Mouse (Mus musculus): ENCODE measurements around the gene Eefsec.

The Eefsec gene

DNA sequence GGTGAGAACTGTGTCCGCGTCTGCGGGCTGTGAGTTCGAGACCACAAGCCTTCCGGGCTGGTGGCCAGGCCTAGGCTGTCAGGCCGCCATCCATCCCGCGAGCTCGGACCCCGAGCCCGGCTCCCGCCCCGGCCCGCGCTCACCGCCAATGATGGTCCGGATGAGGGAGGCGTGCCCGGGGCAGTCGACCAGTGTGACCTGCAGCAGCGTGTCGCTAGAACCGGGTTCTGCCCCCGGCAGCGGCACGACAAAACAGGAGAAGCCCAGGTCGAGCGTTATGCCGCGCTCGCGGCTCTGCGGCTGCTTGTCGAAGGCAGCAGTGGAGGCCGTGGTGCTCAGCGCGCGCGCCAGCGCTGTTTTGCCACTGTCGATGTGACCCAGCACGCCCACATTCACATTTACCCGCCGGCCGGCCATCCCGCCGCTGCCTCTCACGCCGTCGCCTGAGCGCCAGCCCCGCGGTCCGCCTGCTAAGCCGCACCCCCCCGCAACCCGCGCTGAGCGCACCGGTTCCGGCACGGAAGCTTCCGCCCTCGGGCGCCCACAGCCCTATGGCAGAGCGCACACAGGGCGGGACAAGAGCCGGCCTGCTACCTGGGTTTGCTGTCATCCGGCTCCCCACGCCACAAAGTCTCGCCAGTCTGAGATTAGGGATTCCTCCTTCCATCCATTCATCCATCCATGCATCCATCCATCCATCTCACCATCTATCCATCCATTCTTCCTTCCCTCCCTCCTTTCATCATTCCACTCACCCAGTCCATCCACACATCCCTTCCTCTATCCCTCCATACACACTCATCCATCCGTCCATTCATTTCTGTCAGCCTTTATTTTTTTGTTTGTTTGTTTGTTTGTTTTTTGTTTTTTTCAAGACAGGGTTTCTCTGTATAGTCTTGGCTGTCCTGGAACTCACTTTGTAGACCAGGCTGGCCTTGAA lies at the start of gene Eefsec:
Eefsec (minus strand) TSS at position 477 of the 940 bp plus-strand sequence.
- peak; percentile 88 for DNase-seq (ENCODE audit: low read depth, low spot score)

DNA sequence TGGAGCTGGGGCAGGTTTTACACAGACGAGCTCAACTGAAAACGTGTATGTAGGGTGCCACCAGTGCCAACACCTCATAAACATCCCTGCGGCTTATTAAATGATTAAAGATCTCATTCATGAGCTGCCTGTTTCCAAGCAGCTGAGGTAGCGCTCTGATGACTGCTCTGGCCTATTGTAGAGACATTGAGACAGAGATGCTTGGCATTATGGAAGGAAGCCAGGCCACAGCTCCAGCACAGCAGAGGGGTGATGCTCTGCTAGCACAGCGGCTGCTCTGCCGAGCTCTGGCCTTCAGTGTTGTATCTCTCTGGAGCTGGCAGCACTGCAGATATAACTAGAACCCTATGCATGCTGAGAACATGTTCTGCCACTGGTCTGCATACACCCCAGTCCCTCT lies 47.4 kb upstream of the Eefsec start:
- DNase-seq (ENCODE audit: low read depth, low spot score): no peak

DNA sequence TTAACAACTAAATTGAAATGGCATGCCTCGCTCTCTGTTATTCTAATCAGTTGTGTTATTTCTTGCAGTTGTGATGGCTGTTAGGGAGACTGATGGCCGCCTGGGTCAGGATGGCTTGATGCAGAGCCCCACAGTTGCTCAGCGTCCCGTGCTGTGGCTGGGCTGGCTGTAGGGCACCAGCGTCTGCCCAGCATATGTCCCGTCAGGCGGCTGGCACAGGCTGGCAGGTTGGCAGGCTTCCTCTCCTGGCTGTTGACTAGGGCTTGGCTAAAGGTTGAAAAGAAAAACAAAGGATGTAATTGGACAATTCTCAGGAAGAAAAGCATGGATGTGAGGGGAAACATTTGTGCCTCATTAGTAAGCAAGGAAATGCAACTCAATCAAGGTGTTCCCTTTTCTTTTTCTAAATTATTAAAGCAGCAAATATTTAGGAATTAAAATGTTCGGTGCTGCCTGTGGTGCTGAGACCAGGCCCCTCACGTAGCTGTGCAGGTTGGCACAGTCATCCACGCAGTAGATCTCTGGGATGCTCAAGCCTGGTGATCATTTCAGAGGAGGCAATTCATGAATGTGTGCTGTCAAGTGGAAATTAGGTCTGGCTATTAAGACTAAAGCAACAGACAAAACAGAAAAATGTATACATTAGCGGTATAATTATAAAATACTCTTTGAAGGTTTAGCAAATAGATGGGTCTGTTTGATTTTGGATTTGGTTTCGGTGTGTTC lies 44.5 kb upstream of the Eefsec start:
- DNase-seq (ENCODE audit: low read depth, low spot score): no peak

DNA sequence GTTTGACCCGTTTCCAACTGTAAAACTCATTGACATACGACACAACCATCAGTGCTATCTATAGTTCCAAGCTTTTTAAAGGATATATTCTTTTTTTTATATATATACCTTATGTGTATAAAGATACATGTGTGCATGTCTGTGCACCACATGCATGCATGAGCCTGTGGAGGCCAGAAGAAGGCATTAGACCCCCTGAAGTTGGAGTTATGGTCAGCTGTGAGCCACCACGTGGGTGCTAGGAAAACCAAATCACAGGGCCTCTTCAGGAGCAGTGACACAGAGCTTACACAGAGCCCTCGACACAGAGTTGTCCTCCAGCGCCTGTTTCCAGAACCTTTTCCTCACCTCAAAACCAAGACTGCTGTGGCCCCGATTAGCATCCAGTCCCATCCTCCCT lies 43.5 kb upstream of the Eefsec start:
- no peak for DNase-seq (ENCODE audit: low read depth, low spot score)

DNA sequence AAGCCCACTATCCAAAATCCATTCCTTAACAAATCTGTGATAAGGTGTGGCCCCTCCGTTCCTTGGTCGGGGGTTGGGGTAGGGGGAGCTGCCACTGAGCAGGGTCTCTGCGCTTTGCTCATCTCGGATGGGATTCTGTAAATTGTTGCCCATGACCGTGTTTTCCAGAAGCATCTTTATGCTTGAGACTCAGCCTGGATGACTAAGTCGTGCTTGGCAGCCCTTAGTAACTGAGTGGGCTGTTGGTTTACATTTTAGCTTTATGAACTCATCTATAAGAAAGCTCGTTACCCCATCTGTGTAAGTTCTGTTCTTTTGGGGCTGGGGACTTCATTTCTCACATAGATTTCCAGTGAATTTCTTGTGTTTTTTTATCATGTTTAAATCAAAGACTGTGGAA lies 42.7 kb upstream of the Eefsec start:
- no peak for DNase-seq (ENCODE audit: low read depth, low spot score)

DNA sequence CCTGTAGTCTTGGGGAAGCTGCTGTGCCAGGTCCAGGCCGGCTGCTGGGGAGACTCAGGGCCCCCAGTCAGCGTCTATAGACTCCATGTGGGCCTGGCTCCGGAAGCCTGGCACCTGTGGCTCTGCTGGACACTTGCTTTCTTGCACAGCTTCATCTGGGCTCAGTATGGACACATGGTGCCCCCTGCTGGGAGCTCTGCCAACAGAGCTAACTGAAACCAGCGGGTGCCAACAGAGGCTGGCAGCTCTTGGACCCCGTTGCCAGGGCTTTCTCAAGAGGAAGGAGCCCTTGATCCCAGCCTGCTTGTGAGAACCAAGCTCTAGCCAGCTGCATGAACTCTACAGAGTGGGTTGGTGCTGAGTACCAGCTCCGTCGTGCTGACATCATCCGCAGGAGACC lies 40.6 kb upstream of the Eefsec start:
- DNase-seq (ENCODE audit: low read depth, low spot score): peak; percentile 47

DNA sequence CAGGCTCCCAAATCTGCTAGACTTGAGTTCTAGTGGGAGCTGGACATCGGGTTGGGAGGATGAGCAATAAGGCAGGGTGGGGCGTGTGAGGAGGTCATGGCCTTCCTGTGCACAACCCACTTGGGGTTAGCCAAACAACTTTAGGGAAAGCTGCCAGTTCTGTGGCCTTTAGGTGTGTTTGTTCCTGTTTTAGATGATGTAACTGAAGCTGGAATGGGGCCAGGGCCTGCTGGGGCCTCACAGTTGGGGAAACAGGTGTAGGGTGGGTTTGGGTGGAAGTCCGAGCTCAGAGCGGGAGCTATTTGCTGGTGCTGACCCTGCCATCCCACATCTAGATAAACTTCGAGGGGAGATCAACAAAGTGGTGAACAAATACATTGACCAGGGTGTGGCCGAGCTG lies 39.0 kb upstream of the Eefsec start:
- no peak for DNase-seq (ENCODE audit: low read depth, low spot score)

DNA sequence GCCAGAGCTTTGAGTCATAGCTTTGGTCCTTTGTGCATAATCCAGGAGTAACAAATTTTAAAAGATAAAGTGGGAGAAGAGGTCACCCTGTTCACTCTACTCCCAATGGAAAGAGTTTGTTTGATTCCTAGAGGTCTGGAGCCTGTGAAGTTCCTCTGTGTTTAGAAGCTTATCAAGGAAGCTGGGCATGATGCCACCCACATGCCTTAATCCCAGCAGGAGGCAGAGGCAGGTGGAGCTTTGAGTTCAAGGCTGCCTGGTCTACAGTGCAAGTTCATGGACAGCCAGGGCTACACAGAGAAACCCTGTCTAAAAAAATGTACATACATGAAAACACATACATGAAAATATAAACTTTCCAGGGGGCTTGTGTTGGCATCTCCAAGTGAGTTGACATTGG lies 37.6 kb upstream of the Eefsec start:
- no peak for DNase-seq (ENCODE audit: low read depth, low spot score)

DNA sequence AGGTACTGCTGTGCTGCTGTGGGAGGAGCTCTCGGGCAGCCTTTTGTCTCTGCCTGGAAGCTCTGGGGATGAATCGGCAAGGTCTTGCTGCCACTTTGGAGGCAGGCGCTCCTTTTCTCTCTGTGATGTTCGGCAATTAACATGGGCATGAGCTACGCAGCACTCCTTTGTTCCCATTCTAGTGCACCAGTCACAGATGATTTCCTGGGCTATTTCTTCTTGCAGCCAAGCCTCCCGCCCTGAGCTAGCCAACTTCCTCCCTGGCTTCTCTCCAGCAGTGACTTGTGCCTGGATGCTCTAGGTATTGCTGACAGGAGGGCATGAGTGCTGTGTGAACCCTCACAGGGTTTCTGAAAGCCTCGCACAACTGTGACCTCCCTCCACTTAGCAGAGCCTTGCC lies 36.8 kb upstream of the Eefsec start:
- no peak for DNase-seq (ENCODE audit: low read depth, low spot score)

DNA sequence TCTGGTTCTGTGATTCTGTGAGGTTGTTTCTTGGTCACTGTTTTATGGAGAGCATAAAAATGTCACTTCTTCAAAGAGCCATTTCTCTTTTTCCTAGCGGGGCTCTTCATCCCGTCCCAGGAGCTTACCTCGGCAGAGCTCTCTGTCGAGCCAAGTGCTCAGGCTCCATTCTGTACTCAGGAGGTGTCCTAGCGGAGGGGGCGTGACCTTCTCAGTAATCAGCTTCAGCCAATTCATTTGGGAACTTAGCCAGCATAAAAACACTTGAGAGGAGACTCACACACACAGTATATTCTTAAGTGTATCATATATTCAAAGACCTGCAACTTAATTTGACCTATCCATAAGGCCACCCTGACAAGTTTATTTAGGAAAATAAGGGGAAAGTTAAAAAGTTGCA lies 34.1 kb upstream of the Eefsec start:
- no peak for DNase-seq (ENCODE audit: low read depth, low spot score)

DNA sequence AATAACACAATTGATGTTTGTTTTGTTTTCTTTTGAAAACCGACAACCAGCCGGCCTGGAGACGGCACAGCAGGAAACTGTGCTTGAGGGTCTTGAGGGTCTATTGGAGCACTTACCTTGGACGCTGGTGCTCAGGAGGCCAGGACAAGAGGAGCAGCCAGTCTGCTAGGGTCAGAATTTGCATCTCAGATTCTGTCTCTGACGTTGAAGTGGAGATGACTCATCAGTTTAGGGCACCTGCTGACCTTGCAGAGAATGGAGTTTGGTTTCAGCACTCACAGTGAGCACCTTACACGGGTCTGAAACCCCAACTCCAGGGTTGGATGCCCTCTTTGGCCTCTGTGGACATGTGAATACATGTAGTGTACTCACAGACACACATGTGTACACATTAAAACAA lies 23.5 kb upstream of the Eefsec start:
- DNase-seq (ENCODE audit: low read depth, low spot score): no peak

DNA sequence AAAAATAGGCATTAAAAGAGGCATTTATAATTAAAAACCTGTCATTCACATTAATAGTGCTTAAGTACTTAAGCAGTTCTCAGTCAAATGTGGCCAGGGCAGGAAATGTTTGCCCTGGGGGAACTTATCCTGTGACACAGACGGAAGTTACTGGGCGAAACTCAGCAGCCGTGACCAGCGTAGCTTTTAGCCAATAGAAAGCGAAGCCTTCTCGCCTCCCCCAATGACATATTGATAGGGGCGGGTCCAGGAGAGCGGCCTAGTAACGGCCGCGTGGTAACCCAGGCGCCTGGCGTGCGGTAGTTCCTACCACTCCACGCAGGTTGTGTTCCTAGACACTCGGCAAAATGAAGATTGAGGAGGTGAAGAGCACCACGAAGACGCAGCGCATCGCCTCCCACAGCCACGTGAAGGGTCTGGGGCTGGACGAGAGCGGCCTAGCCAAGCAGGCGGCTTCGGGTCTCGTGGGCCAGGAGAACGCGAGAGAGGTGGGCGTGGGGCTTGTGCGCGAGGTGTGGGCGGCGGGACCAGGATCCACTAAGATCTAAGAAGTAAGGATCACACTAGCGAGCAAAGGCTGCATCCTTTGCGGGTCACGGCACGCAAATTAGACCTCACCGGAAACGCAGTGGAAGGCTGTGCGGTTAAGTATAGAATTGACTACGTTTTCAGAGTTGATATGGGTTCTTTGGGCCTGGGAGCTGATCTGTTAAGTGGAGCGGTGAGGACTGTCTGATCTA lies 19.0 kb upstream of the Eefsec start, which contains the start of gene Ruvbl1:
Ruvbl1 (plus strand) TSS at position 229 of the 740 bp plus-strand sequence.
- DNase-seq (ENCODE audit: low read depth, low spot score): peak; percentile 96

DNA sequence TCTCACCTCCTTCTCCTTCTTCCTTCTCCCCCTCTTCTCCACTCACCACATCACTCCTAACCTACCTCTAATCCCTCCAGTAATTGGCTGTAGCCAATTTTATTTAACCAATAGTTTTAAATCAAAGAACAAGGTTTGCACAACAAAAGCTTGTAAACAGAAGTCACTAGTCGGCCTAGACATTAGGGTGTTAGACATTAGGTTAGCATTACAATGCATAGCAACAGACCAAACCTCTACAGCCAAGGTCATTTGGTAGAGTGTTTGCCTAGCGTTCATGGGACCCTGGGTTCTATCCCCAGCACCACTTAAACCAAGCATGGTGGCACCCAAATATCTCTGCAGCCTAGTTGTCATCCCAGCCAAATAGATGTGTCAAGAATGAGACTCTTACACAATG lies 8.2 kb upstream of the Eefsec start:
- no peak for DNase-seq (ENCODE audit: low read depth, low spot score)

DNA sequence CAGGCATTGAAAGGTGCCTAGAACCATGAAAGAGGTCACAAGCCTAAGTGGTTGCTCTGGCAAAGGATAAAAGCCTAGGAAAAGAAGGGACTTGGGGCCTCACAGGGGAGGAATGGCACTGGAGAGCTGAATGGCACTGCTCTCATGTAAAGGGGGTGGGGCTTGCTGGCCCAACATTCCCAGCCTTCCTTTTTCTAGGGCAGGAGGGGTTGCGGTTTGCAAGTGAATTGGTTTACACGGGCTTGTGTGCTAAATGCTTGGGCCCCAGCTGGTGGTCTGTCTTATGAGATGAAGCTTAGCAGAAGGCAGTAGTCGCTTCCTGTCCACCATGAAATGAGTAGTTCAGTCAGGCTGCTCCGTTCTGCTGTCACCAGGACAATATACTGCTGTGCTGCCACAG lies 1.1 kb upstream of the Eefsec start:
- DNase-seq (ENCODE audit: low read depth, low spot score): no peak

DNA sequence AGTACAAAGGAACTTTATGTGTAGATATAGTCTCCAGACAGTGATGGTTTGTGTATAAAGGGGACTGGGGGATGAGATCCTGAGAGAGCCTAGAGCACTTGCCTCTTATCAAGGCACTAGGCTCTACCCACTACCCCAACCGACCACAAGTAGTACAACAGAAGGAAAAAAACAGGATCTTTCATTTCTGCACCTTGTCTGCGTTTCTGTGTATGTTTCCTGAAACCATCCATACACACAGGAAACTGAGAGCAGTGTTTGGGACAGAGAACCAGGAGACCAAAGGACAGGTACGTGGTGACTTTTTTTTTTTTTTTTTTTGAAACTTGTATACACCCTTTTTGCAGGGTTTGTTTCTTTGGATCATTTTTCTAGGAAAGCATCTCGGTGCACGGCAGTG lies 678 bp downstream of the Eefsec start:
- no peak for DNase-seq (ENCODE audit: low read depth, low spot score)

DNA sequence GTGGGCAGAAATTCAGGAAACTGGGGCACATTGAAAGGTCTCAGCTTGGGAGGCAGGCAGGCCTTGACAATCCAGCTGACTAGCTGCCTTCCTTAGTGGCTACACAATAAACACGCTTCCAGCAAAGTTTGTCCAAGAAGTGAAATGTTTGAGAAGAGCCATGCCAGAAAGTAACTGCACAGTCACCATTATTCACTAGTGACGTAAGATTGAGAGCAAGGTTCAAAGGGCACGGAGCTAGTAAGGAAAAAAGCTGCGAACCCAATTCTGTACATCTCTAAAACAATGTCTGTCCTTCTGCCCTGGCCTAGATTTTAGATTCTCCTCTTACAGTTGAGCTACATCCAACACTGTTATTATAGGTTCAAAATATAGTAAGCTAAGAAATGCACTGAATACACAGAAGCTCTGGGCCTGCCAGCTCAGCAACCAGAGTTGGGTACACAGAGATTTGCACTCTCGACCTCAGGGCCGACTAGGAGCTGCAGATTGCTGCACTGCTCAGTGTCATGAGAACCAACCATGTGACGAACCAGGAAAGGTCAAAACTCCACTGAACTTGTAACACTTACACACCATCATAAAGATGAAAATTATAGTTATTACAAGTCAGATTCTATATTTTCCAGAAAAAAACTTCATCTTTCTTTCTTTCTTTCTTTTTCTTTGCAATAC lies 2.1 kb downstream of the Eefsec start:
- no peak for DNase-seq (ENCODE audit: low read depth, low spot score)

DNA sequence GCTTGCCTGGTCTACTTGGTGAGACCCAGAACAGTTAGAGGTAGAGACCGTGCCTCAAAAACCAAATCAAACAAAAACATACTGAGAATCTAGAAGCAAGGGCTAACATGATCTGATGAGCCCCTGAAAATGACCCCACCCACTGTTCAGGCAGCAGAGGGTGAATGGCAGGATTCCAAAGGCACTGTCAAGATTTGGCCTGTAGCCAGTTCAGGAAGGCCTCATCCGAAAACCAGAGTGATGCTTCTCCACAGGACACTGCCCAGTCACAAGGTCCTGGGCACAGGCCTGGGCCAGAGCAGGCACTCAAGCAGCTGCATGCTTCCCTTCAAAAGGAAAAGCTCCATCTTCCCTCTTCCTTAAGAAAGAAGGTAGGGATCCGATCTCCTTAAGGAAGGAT lies 2.9 kb downstream of the Eefsec start:
- DNase-seq (ENCODE audit: low read depth, low spot score): no peak

DNA sequence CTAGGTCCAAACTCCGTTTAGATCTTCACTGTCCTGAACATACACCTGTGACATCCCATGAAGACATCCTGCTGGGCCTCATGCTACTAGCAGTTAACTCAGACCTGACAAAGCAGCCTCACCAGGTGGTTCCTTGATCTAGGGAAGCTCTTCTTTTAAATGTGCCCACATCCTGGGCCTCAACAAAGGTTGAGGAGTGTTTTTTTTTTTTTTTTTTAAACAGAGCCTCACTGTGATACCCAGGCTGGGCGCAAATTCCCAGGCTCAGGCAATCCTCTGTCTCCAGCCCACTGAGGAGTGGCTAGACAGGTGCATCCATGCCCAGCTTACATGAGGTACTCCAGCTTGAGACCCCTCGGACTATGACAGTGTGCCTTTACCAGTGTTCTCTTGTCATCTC lies 3.8 kb downstream of the Eefsec start:
- peak; percentile 72 for DNase-seq (ENCODE audit: low read depth, low spot score)

DNA sequence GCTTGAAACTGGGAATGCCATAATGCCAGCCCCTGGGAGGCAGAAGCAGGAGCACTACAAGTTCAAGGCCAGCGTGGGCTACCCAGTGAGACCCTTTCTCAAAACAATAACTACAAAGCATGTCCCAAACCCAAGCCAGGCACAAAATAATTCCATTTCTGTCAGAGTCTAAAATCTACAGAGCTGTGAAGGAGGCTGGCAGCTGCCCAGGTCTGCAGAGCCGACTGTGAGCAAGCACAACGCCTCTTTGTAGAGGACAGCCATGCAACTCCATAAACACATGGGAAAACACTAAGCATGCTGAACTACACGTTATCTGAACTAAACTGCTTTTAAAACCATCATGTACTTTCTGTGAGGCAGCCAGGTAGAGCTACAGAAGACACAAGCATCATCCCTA lies 7.3 kb downstream of the Eefsec start:
- DNase-seq (ENCODE audit: low read depth, low spot score): no peak

DNA sequence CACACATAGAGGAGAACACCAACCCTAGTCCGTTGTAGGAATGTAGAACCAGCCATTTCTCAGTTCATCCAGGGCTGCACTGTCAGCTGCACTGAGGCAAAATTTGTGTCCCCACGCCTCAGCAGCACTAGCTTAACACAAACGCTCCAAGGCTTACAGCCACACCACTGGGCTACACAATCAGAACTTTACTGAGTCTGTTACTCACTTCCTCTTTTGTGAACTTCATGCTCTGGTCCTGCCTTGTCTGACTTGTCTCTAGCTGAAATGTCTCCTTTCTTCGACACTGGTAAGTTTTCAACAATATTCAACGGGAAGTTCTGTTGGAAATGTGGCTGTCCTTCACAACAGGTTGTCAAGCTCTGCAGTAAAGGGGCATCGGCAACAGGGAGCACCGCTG lies 10.7 kb downstream of the Eefsec start:
- DNase-seq (ENCODE audit: low read depth, low spot score): no peak

DNA sequence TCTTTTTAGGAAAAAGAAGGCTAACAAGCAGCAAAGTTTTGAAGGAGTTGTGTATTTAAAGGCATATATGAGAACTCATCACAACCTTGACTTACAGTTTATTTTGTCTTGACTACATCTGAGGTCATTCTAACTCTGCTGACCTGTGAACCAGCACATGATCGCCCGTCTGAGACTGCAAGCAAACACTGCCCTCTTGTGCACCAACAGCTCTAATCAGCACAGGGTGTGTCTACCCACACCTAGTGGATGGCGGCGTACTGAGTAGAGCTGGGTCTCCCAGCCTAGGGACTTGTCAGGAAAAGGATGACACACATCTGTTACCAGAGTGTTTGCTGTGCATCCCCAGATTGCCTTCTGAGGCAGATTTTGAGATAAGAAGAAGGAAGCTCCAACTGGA lies 15.1 kb downstream of the Eefsec start:
- no peak for DNase-seq (ENCODE audit: low read depth, low spot score)
